Mouse (Mus musculus): Measurements from ENCODE around the gene Fam69a. TPM values are rescaled to one million over a fixed set of nuclear protein-coding genes. Genes with fewer than 3 reads are reported as not detected.
A peak's percentile ranks its signal among the peaks of the same experiment; 100 is the strongest.
"Not testable (repeated sequence)": the region's sequence is repeated elsewhere in the genome, so short reads cannot be mapped to it uniquely, and the experiment has no call there.

Gene Fam69a
- polyA plus RNA-seq, 1 experiment from 2014 or later, result 31.9 TPM

- H3K36me3 ChIP-seq; H3K4me2 ChIP-seq (replicated peaks); H3K27me3 ChIP-seq; ATAC-seq (replicated peaks); H3K9me3 ChIP-seq; H3K9ac ChIP-seq (replicated peaks); H3K4me3 ChIP-seq; H3K4me1 ChIP-seq; H3K27ac ChIP-seq (replicated peaks): not testable (repeated sequence)
- 68% methylated on average over 1 of the region's 1 CpGs for WGBS
Measured at GRCm38 (mm10) chr5:107938483-107938882, 48.4 kb downstream of the Fam69a start.

- Histone ChIP-seq H3K27me3 (no peaks in the 10 kb centered on the region), H3K4me2 (replicated peaks) (no peak overlapping the region), H3K36me3 (no peaks in the 10 kb centered on the region), H3K27ac (replicated peaks) (no peak overlapping the region), H3K4me3 (no peak overlapping the region), H3K9me3 (no peaks in the 10 kb centered on the region), H3K9ac (replicated peaks) (no peak overlapping the region), H3K4me1 (no peaks in the 10 kb centered on the region)
- ATAC-seq (replicated peaks), result no peak
- WGBS, result 88% methylated on average over 10 of the region's 10 CpGs
Measured at GRCm38 (mm10) chr5:107936625-107937389, 50.1 kb downstream of the Fam69a start.

- WGBS, result 92% methylated on average over 10 of the region's 10 CpGs
- no peak overlapping the region for H3K4me3 ChIP-seq
- ATAC-seq (replicated peaks), result no peak
- no peaks in the 10 kb centered on the region for H3K9me3 ChIP-seq
- H3K36me3 ChIP-seq, result no peaks in the 10 kb centered on the region
- H3K27me3 ChIP-seq, result no peaks in the 10 kb centered on the region
- H3K4me2 ChIP-seq (replicated peaks), result no peak overlapping the region
- H3K4me1 ChIP-seq, result no peaks in the 10 kb centered on the region
- no peak overlapping the region for H3K27ac ChIP-seq (replicated peaks)
- no peak overlapping the region for H3K9ac ChIP-seq (replicated peaks)
Measured at GRCm38 (mm10) chr5:107934770-107935543, 51.9 kb downstream of the Fam69a start.

GRCm38 (mm10) chr5:107933202-107933974 is 53.5 kb downstream of the Fam69a start:
- Histone ChIP-seq H3K27me3 (no peaks in the 10 kb centered on the region), H3K4me1 (no peaks in the 10 kb centered on the region), H3K36me3 (no peaks in the 10 kb centered on the region), H3K4me3 (no peak overlapping the region), H3K27ac (replicated peaks) (no peak overlapping the region), H3K4me2 (replicated peaks) (no peak overlapping the region), H3K9ac (replicated peaks) (no peak overlapping the region), H3K9me3 (no peaks in the 10 kb centered on the region)
- WGBS, result 79% methylated on average over 4 of the region's 4 CpGs
- ATAC-seq (replicated peaks), result no peak

GRCm38 (mm10) chr5:107932556-107932955 is 54.3 kb downstream of the Fam69a start:
- ATAC-seq (replicated peaks), result no peak
- Histone ChIP-seq H3K27ac (replicated peaks) (no peak overlapping the region), H3K4me2 (replicated peaks) (no peak overlapping the region), H3K9me3 (no peaks in the 10 kb centered on the region), H3K9ac (replicated peaks) (no peak overlapping the region), H3K4me3 (no peak overlapping the region), H3K4me1 (no peaks in the 10 kb centered on the region), H3K27me3 (no peaks in the 10 kb centered on the region), H3K36me3 (no peaks in the 10 kb centered on the region)
- WGBS, result 48% methylated on average over 2 of the region's 2 CpGs

- WGBS, result 86% methylated on average over 11 of the region's 11 CpGs
- H3K9ac ChIP-seq (replicated peaks), result no peak overlapping the region
- no peaks in the 10 kb centered on the region for H3K9me3 ChIP-seq
- H3K27me3 ChIP-seq, result no peaks in the 10 kb centered on the region
- no peaks in the 10 kb centered on the region for H3K36me3 ChIP-seq
- no peak overlapping the region for H3K4me3 ChIP-seq
- H3K27ac ChIP-seq (replicated peaks), result no peak overlapping the region
- no peak for ATAC-seq (replicated peaks)
- no peak overlapping the region for H3K4me2 ChIP-seq (replicated peaks)
- no peaks in the 10 kb centered on the region for H3K4me1 ChIP-seq
Measured at GRCm38 (mm10) chr5:107926550-107927249, 60.2 kb downstream of the Fam69a start.

GRCm38 (mm10) chr5:107924564-107924963 is 62.3 kb downstream of the Fam69a start:
- no peaks in the 10 kb centered on the region for H3K27me3 ChIP-seq
- no peaks in the 10 kb centered on the region for H3K36me3 ChIP-seq
- no peak overlapping the region for H3K27ac ChIP-seq (replicated peaks)
- no peak for ATAC-seq (replicated peaks)
- H3K9ac ChIP-seq (replicated peaks), result no peak overlapping the region
- H3K4me2 ChIP-seq (replicated peaks), result no peak overlapping the region
- no peaks in the 10 kb centered on the region for H3K9me3 ChIP-seq
- no peak overlapping the region for H3K4me3 ChIP-seq
- no peaks in the 10 kb centered on the region for H3K4me1 ChIP-seq
- 69% methylated on average over 8 of the region's 8 CpGs for WGBS

GRCm38 (mm10) chr5:107922836-107923235 is 64.0 kb downstream of the Fam69a start:
- Histone ChIP-seq H3K9me3 (no peaks in the 10 kb centered on the region), H3K4me1 (no peaks in the 10 kb centered on the region), H3K27me3 (no peaks in the 10 kb centered on the region), H3K36me3 (no peaks in the 10 kb centered on the region), H3K9ac (replicated peaks) (no peak overlapping the region), H3K4me2 (replicated peaks) (no peak overlapping the region), H3K4me3 (no peak overlapping the region), H3K27ac (replicated peaks) (no peak overlapping the region)
- no peak for ATAC-seq (replicated peaks)
- WGBS, result 88% methylated on average over 1 of the region's 1 CpGs

GRCm38 (mm10) chr5:107921400-107922252 is 65.3 kb downstream of the Fam69a start:
- ATAC-seq (replicated peaks), result peak; percentile 70
- H3K9ac ChIP-seq (replicated peaks), result no peak overlapping the region
- no peak overlapping the region for H3K4me3 ChIP-seq
- 82% methylated on average over 2 of the region's 2 CpGs for WGBS
- no peaks in the 10 kb centered on the region for H3K9me3 ChIP-seq
- H3K4me1 ChIP-seq, result no peaks in the 10 kb centered on the region
- H3K4me2 ChIP-seq (replicated peaks), result no peak overlapping the region
- H3K27me3 ChIP-seq, result no peaks in the 10 kb centered on the region
- no peak overlapping the region for H3K27ac ChIP-seq (replicated peaks)
- no peaks in the 10 kb centered on the region for H3K36me3 ChIP-seq

- 40% methylated on average over 4 of the region's 4 CpGs for WGBS
Measured at GRCm38 (mm10) chr5:107915280-107915679, 71.6 kb downstream of the Fam69a start.

GRCm38 (mm10) chr5:107911012-107911411 is 75.9 kb downstream of the Fam69a start:
- Histone ChIP-seq H3K9ac (replicated peaks) (no peak overlapping the region), H3K9me3 (no peaks in the 10 kb centered on the region), H3K4me2 (replicated peaks) (no peak overlapping the region), H3K27me3 (no peaks in the 10 kb centered on the region), H3K27ac (replicated peaks) (no peak overlapping the region), H3K4me3 (no peak overlapping the region), H3K4me1 (no peaks in the 10 kb centered on the region), H3K36me3 (peaks cover 40% of the 10 kb centered on the region)
- 93% methylated on average over 5 of the region's 5 CpGs for WGBS
- ATAC-seq (replicated peaks), result no peak

More at GRCm38 (mm10) chr5:107915280-107915679, 71.6 kb downstream of the Fam69a start:
- no peaks in the 10 kb centered on the region for H3K9me3 ChIP-seq
- no peaks in the 10 kb centered on the region for H3K27me3 ChIP-seq
- no peak overlapping the region for H3K4me3 ChIP-seq
- ATAC-seq (replicated peaks), result no peak
- H3K36me3 ChIP-seq, result no peaks in the 10 kb centered on the region
- no peaks in the 10 kb centered on the region for H3K4me1 ChIP-seq
- H3K4me2 ChIP-seq (replicated peaks), result no peak overlapping the region
- no peak overlapping the region for H3K27ac ChIP-seq (replicated peaks)
- H3K9ac ChIP-seq (replicated peaks), result no peak overlapping the region
